Mouse (Mus musculus) adipose tissue, adult 10 weeks (tissue): ENCODE measurements around the gene Gm14326. TPM values are rescaled to one million over a fixed set of nuclear protein-coding genes. Genes with fewer than 3 reads are reported as not detected.

Source experiments
- polyA plus RNA-seq: library from polyadenylated mRNA; stranded (reverse); fragments of 350-450 nt; fragmentation: Illumina TruSeq; extraction: RNeasy Lipid Tissue Mini Kit (QIAGEN cat#74804); gene quantifications from one replicate; pipeline ENCODE4 v1.2.3, GENCODE M21; 2014; ENCODE audit warnings: low read depth, low replicate concordance

Gm14326 gene
- 18.1 TPM for polyA plus RNA-seq

GRCm38 (mm10) chr2:177957145-177957544 is at the start of gene Gm14326:
Gm14326 (minus strand) TSS chr2:177957297.

GRCm38 (mm10) chr2:177925563-177926103 is 31.5 kb downstream of the Gm14326 start, which contains the start of gene Zfp972:
Zfp972 (minus strand) TSS chr2:177925613.

DNA sequence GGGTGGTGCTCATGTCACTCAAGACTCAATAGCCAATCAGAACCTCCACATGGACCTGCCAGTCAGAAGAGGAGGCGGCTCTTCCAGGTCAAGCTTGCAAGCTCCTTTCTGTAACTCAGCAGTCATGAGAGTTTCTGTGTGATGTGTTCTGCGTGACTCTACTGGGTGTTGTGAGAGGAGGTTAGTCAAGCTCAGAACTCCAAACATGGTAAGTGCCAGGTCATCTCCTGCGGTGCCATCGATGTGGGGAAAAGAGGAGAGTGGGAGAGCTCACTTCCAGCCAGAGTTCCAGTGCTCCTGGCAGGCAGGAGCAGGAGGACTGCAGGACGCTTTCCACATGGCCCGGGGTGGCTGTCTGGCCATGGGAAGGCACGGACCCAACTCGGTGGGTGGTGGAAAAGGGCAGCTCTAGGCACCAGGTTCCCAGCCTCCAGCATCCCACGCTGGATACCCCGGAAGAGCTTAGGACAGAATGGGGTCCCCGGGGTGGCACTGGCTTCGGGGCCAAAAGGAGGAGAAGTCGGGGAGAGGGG is 60.0 kb downstream of the Gm14326 start, which contains the start of gene Gm14327:
TSS of gene Gm14327 (plus strand) at position 51 of the 533 bp plus-strand sequence.

Other genes starting within 250 kb of the Gm14326 start
- gene Gm14322, start 198.0 kb downstream of the Gm14326 start, polyA plus RNA-seq, result 8.5 TPM
- gene Gm14325, start 117.0 kb downstream of the Gm14326 start, polyA plus RNA-seq, result 33.9 TPM
- 7.2 TPM for gene Gm14327, start 60.2 kb downstream of the Gm14326 start, polyA plus RNA-seq
- gene Zfp972, start 31.7 kb downstream of the Gm14326 start, polyA plus RNA-seq, result 0.71 TPM
- gene Zfp971, start 66.0 kb upstream of the Gm14326 start, polyA plus RNA-seq, result 9.8 TPM
- 12.8 TPM for gene Zfp931, start 121.2 kb upstream of the Gm14326 start, polyA plus RNA-seq
- gene Phactr3, start 161.7 kb upstream of the Gm14326 start, polyA plus RNA-seq, result 0.29 TPM